In the genomic region with DNA sequence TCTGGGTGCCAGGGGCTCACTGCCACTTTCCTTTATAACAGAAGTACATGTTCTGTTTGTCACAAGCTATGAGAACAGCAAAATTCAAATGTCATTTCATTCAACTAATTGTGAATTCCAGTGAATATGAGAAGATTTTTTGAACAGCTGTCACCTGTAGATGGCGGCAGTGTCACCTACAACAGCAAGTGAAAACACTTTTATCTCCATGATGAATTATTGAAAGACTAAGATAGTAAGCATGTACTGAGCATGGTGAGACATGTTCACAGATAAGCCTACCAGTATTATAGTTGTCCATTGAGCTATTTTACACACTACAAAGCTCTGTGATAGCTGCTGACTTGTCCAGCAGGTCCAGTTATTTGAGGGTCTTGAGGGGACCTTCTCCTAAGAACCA, we compare ENCODE assay signal across 9 mouse cellular contexts. TPM values are rescaled to one million over a fixed set of nuclear protein-coding genes. Genes with fewer than 3 reads are reported as not detected.
DNase-seq lines count a peak whose midpoint lies in the region; ATAC-seq and TF ChIP-seq lines count a peak whose summit lies in the region.
"Had no signal": no experiment of that assay in that cellular context is flagged by ENCODE, and none has a peak within 500 bp of the region (broad histone marks: within the 10 kb centered on the region; RNA-seq: fewer than 3 reads in every experiment).

No protein-coding gene starts in this region.

- no peaks in the 10 kb centered on the region for H3K27me3 ChIP-seq in forebrain, embryonic 14.5 days (replicated peaks; ENCODE audit: control insufficient read depth, insufficient read depth, low read length)
- H3K27me3 ChIP-seq in forebrain, embryonic 12.5 days: no peaks in the 10 kb centered on the region
- H3K27me3 ChIP-seq in liver, adult 2 months (ENCODE audit: control insufficient read depth, insufficient read depth, low read length): no peaks in the 10 kb centered on the region
- no peaks in the 10 kb centered on the region for H3K27me3 ChIP-seq in liver, embryonic 12.5 days (replicated peaks)
- no peaks in the 10 kb centered on the region for H3K27me3 ChIP-seq in splenic B cell, adult 2 months (ENCODE audit: control insufficient read depth, insufficient read depth, low read length, poor library complexity, severe bottlenecking)
- H3K27me3 ChIP-seq in intestine, embryonic 15.5 days (replicated peaks): no peaks in the 10 kb centered on the region

- peak; percentile 18 for DNase-seq in forebrain, embryonic 14.5 days (ENCODE audit: low spot score)
- peak; percentile 65 for DNase-seq in liver, adult 2 months (ENCODE audit: extremely low read depth, low read depth, low spot score)
- peak; percentile 75 for DNase-seq in induced T-regulatory cell, adult 2 months (ENCODE audit: low read depth)
- peak; percentile 26 for DNase-seq in splenic B cell, adult 2 months (ENCODE audit: low read depth, low spot score)
- no peak for DNase-seq in urinary bladder, postnatal 4 days (ENCODE audit: low spot score in 2 of 2)

- H3K79me2 ChIP-seq in liver, adult 2 months (ENCODE audit: control insufficient read depth, insufficient read depth, low read length): no peaks in the 10 kb centered on the region

- 83% methylated on average over 1 of the region's 1 CpGs for WGBS in forebrain, embryonic 14.5 days
- 84% methylated on average over 1 of the region's 1 CpGs for WGBS in forebrain, embryonic 12.5 days
- WGBS in liver, adult 2 months: 48% methylated on average over 1 of the region's 1 CpGs
- 76% methylated on average over 1 of the region's 1 CpGs for WGBS in liver, embryonic 12.5 days (ENCODE audit: insufficient replicate concordance)
- WGBS in intestine, embryonic 15.5 days: 77% methylated on average over 1 of the region's 1 CpGs

- peak; percentile 25; the same call in 1 of the 2 replicates for TF ChIP-seq CTCF in liver, adult 2 months (IDR thresholded peaks at IDR 0.05; ENCODE audit: low read depth, low read length)

- no peak overlapping the region for H3K4me2 ChIP-seq in forebrain, embryonic 14.5 days (ENCODE audit: low read length)
- H3K4me2 ChIP-seq in forebrain, embryonic 12.5 days: no peak overlapping the region
- no peak overlapping the region for H3K4me2 ChIP-seq in liver, embryonic 12.5 days
- no peak overlapping the region for H3K4me2 ChIP-seq in intestine, embryonic 15.5 days (replicated peaks)

- no peak for ATAC-seq in forebrain, embryonic 14.5 days
- ATAC-seq in forebrain, embryonic 12.5 days (ENCODE audit: low FRiP score): no peak
- ATAC-seq in liver, embryonic 12.5 days: no peak
- no peak for ATAC-seq in intestine, embryonic 15.5 days

- no peak overlapping the region for H3K9ac ChIP-seq in forebrain, embryonic 14.5 days (ENCODE audit: low read length)
- H3K9ac ChIP-seq in forebrain, embryonic 12.5 days: no peak overlapping the region
- H3K9ac ChIP-seq in liver, adult 2 months (ENCODE audit: low read depth, low read length): no peak overlapping the region
- H3K9ac ChIP-seq in liver, embryonic 12.5 days: no peak overlapping the region
- no peak overlapping the region for H3K9ac ChIP-seq in intestine, embryonic 15.5 days

- no peak overlapping the region for H3K4me3 ChIP-seq in forebrain, embryonic 14.5 days (ENCODE audit: low read depth, low read length)
- H3K4me3 ChIP-seq in forebrain, embryonic 12.5 days (replicated peaks): no peak overlapping the region
- H3K4me3 ChIP-seq in liver, adult 2 months (ENCODE audit: insufficient read depth, low read depth, low read length): no peak overlapping the region
- H3K4me3 ChIP-seq in liver, embryonic 12.5 days: no peak overlapping the region
- H3K4me3 ChIP-seq in intestine, embryonic 15.5 days (replicated peaks): no peak overlapping the region

- no peaks in the 10 kb centered on the region for H3K4me1 ChIP-seq in forebrain, embryonic 14.5 days (ENCODE audit: control insufficient read depth, insufficient read depth, low read length)
- H3K4me1 ChIP-seq in forebrain, embryonic 12.5 days: no peaks in the 10 kb centered on the region
- H3K4me1 ChIP-seq in liver, adult 2 months (ENCODE audit: control insufficient read depth, insufficient read depth, low read length): no peaks in the 10 kb centered on the region
- H3K4me1 ChIP-seq in liver, embryonic 12.5 days: no peaks in the 10 kb centered on the region
- no peaks in the 10 kb centered on the region for H3K4me1 ChIP-seq in intestine, embryonic 15.5 days (replicated peaks)

- no peaks in the 10 kb centered on the region; the same call in 1 of the 2 replicates for H3K9me3 ChIP-seq in forebrain, embryonic 14.5 days (replicated peaks; ENCODE audit: control insufficient read depth, low read length)
- H3K9me3 ChIP-seq in forebrain, embryonic 12.5 days: no peaks in the 10 kb centered on the region
- peaks cover 3% of the 10 kb centered on the region for H3K9me3 ChIP-seq in liver, embryonic 12.5 days (replicated peaks)
- no peaks in the 10 kb centered on the region for H3K9me3 ChIP-seq in intestine, embryonic 15.5 days

- no peaks in the 10 kb centered on the region for H3K36me3 ChIP-seq in forebrain, embryonic 14.5 days (ENCODE audit: control insufficient read depth, insufficient read depth, low read length)
- no peaks in the 10 kb centered on the region for H3K36me3 ChIP-seq in forebrain, embryonic 12.5 days (replicated peaks)
- no peaks in the 10 kb centered on the region for H3K36me3 ChIP-seq in liver, adult 2 months (ENCODE audit: control insufficient read depth, insufficient read depth, low read length)
- no peaks in the 10 kb centered on the region for H3K36me3 ChIP-seq in liver, embryonic 12.5 days
- no peaks in the 10 kb centered on the region for H3K36me3 ChIP-seq in splenic B cell, adult 2 months (ENCODE audit: control insufficient read depth, insufficient read depth, low read length, poor library complexity, severe bottlenecking)
- no peaks in the 10 kb centered on the region for H3K36me3 ChIP-seq in intestine, embryonic 15.5 days

- no peak overlapping the region for H3K27ac ChIP-seq in forebrain, embryonic 14.5 days (ENCODE audit: low read depth, low read length)
- H3K27ac ChIP-seq in forebrain, embryonic 12.5 days: no peak overlapping the region
- H3K27ac ChIP-seq in liver, adult 2 months (replicated peaks; ENCODE audit: insufficient read depth, low read depth, low read length): no peak overlapping the region
- no peak overlapping the region for H3K27ac ChIP-seq in liver, embryonic 12.5 days
- no peak overlapping the region for H3K27ac ChIP-seq in intestine, embryonic 15.5 days

- TF ChIP-seq POLR2A in liver, adult 2 months (IDR thresholded peaks at IDR 0.05; ENCODE audit: extremely low read depth, insufficient read depth, low read length): no peak

RNA-seq across cellular contexts. Expression of a gene that starts 12.6 kb away (rescaled TPM):
- polyA plus RNA-seq in forebrain, embryonic 14.5 days (2014; fragmentation: Nextera tagmentation; extraction: Ambion mirVana): not detected in 2 replicates
- polyA plus RNA-seq in forebrain, embryonic 12.5 days (2016; fragmentation: Nextera tagmentation; extraction: Ambion mirVana): 0.12 TPM in 1 of 2 replicates, not detected in the other
- not detected in 2 replicates for total RNA-seq in liver, adult 2 months (2014; rRNA removed)
- 0.06 TPM in 1 of 2 replicates, not detected in the other for polyA plus RNA-seq in liver, adult 2 months (2012; rRNA removed)
- polyA plus RNA-seq in liver, embryonic 12.5 days (2016; fragmentation: Nextera tagmentation; extraction: Ambion mirVana): not detected in 2 replicates
- polyA plus RNA-seq in intestine, embryonic 15.5 days (2015; fragmentation: Nextera tagmentation; extraction: Ambion mirVana): 10.4 and 11.4 TPM in 2 replicates
- polyA plus RNA-seq: embryonic facial prominence, embryonic 11.5 days had no signal

RNA-seq across cellular contexts. Expression of a gene that starts 42.5 kb away (rescaled TPM):
- 0.15 and 0.26 TPM in 2 replicates for polyA plus RNA-seq in forebrain, embryonic 14.5 days (2014; fragmentation: Nextera tagmentation; extraction: Ambion mirVana)
- not detected in 2 replicates for polyA plus RNA-seq in forebrain, embryonic 12.5 days (2016; fragmentation: Nextera tagmentation; extraction: Ambion mirVana)
- total RNA-seq in liver, adult 2 months (2014; rRNA removed): not detected in 2 replicates
- not detected in 2 replicates for polyA plus RNA-seq in liver, adult 2 months (2012; rRNA removed)
- 0.38 and 0.50 TPM in 2 replicates for polyA plus RNA-seq in liver, embryonic 12.5 days (2016; fragmentation: Nextera tagmentation; extraction: Ambion mirVana)
- polyA plus RNA-seq in intestine, embryonic 15.5 days (2015; fragmentation: Nextera tagmentation; extraction: Ambion mirVana): 0.27 and 0.49 TPM in 2 replicates

Comparison
In these comparisons a context has a peak if more than half of its experiments do, and no peak if none do; other contexts are left out.
1. DNase-seq: peak in forebrain, embryonic 14.5 days (single experiment), liver, adult 2 months (single experiment), induced T-regulatory cell, adult 2 months (single experiment) and splenic B cell, adult 2 months (single experiment); none in urinary bladder, postnatal 4 days (0 of 2).
2. RNA of a gene that starts 12.6 kb away (polyA plus RNA-seq): 10.4 to 11.4 TPM in intestine, embryonic 15.5 days; 0.06 TPM in liver, adult 2 months, not detected in forebrain, embryonic 14.5 days, 0.12 TPM in forebrain, embryonic 12.5 days and not detected in liver, embryonic 12.5 days; every median in the first group is over 10 times any median in the second.